Mouse (Mus musculus) hindlimb bud, embryonic 11.5 days (tissue): ENCODE data around the gene Gpn2.

ENCODE experiments used
- DNase-seq: peaks from one replicate; pipeline ENCODE4 v3.0.0-alpha.2; 2012; ENCODE audit warnings: low read depth, low spot score; ENCODE audit errors: extremely low spot score

Gpn2 gene

DNA sequence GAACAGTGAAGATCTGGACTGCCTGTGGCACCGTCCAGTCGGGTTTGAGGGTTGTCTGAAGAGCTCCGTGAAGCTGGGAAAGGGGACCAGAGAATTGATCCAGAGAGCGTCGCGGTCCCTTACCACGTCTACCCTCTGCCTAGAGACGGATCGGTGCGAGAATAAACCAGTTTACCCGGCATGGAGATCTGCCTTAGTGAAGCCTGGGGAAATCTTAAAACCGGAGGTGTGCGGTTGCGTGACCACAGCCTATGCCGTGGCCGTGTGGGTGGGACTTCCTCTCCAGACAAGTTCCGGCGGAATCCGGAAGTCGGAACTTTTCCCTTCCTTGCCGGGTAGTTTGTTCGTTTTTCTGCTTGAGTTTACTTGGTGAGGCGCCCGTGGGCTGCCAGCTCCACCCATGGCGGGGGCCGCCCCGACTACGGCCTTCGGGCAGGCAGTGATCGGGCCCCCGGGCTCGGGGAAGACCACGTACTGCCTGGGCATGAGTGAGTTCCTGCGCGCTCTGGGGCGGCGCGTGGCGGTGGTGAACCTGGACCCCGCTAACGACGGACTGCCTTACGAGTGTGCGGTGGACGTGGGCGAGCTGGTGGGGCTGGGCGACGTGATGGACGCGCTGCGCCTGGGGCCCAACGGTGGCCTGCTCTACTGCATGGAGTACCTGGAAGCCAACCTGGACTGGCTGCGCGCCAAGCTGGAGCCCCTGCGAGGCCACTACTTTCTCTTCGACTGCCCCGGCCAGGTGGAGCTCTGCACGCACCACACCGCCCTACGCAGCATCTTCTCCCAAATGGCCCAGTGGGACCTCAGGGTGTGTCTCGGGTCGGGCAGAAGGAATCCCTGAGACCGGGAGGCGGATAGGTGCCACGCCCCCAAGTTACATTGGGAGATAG lies at the start of gene Gpn2:
Gpn2 (plus strand) TSS at position 304 of the 893 bp plus-strand sequence.
- no peak for DNase-seq

DNA sequence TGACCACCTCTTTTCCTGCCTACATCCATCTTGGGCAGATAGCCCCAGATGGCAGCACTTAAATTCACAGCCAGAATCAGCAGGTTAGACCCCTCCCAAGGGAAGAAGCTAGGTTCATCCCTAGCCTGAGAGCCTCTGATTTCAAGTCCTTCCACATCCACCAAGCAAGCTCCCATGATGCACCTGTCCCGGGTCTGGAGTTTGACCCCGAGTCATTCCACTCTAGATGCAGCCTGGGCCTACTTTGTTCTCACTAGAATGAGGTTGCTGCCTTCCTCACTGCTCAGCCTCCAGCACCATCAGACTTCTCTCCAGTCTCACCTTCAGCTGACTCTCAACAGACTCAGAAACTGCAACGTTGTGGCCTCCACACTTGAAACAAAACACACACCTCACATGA lies 48.1 kb upstream of the Gpn2 start:
- no peak for DNase-seq

DNA sequence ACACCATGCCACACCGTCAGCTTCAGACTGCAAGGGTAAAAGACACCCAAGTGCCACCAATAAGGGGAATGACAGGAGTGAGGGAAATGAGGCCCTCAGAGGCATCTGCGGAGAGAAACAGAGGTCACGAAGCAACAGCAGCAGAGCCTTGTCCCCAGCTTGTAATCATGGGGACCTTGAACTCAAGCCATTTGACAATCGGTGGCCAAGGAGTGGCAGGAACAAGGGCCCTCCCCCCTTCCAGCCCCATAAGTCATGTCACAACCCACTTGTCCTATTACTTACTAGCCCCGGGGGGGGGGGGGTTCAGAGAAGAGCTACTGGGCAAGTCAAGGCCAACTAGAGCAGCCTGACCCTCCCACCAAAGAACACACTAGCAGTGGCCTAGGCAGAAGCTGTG lies 47.5 kb upstream of the Gpn2 start:
- no peak for DNase-seq

DNA sequence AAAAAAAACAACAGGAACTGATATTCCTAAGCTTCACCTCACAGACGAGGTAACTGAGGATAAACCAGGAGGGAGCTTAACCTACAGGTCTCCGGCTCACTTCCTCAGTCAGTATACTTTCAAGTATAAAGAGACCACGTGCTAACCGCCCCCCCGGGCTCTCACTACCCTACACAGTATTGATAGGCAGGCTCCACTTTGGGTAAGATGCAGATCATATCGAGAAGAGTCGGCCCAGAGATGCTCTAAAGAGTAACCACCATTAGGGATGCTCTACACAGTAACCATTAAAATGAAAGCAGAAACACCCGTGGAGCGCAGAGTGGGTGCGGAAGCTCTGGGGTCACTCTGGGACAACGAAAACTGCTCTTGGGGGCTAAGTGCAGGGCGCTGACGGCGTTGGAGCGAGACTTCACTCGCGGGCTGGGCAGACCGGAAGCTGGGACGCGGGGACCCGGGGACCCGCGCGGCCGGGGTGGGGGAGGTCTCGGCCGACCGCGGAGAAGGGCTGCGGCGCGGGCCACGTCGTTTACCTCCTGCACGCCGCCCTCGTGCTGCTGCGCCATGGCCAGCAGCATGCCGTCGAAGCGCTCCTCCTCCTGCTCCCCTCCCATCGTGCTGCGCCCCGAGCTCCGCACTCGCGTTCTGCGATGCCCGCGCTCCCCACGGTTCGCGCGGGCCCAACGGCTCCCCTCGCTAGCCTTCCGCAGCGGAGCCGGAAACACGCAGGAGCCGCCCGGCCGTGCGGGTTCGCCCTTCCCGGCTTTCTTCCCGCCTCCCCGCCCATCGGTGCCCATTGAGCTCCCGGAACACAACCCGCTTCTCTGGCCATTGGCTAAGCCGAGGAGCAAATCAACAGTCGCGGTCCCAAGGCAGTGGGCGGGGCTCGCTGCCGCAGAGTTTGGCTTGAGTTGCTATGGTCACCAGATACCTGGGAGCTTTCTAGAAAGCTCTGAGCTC lies 38.6 kb upstream of the Gpn2 start, which contains the start of gene Nudc:
Nudc (minus strand) TSS at position 725 of the 960 bp plus-strand sequence.
- peak; percentile 76 for DNase-seq

DNA sequence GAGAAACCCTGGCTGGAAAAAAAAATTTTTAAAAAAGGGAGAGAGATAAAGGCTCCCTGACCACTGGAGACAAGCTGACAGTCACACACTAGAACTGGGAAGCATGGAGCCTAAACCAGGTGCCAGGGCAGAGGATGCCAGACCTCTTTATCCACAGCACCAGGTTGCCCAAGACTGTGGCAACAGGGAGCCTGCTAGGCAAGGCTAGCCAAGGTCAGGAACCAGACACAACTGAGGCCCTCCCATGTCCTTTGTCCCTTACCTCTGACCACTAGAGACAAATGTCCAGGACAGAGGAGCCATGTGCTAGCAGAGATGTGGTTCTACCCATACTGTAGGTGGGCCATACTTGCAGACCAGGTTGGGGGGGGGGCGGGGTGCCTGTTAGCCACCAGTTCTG lies 32.1 kb upstream of the Gpn2 start:
- no peak for DNase-seq

DNA sequence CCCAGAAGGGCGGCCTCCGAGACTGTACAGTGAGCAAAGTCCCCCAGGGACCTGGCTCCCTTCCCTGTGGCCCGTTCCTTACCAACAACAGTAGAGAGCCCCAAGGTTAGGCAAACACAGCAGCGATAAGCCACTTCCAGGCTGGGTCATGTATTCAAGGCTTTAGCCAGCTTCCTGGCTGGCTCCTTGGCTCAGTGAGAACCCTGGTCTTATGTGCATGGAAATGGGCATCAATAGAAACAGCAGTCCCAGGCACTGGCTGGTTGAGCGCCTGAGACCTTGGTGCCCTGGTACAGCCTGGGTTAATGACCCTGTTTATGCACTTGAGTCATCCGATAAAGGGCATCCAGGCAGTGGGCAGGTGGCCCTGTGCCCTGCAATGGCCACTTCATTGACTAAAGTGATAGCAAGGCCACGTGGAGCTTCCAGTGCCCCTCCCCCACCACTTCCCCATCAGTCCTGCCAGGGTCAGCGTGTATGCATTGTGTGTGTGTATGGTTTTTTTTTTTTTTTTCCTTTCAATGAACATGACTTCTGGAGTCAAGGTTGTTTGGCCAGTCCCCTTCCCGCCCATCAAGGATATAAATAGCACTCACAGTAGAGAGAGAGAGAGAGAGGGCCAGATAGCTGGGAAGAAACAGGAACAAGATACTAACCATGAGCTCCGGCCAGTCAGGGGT lies 31.3 kb upstream of the Gpn2 start, which contains the start of gene Nr0b2:
Nr0b2 (plus strand) TSS at position 609 of the 680 bp plus-strand sequence.
- no peak for DNase-seq

DNA sequence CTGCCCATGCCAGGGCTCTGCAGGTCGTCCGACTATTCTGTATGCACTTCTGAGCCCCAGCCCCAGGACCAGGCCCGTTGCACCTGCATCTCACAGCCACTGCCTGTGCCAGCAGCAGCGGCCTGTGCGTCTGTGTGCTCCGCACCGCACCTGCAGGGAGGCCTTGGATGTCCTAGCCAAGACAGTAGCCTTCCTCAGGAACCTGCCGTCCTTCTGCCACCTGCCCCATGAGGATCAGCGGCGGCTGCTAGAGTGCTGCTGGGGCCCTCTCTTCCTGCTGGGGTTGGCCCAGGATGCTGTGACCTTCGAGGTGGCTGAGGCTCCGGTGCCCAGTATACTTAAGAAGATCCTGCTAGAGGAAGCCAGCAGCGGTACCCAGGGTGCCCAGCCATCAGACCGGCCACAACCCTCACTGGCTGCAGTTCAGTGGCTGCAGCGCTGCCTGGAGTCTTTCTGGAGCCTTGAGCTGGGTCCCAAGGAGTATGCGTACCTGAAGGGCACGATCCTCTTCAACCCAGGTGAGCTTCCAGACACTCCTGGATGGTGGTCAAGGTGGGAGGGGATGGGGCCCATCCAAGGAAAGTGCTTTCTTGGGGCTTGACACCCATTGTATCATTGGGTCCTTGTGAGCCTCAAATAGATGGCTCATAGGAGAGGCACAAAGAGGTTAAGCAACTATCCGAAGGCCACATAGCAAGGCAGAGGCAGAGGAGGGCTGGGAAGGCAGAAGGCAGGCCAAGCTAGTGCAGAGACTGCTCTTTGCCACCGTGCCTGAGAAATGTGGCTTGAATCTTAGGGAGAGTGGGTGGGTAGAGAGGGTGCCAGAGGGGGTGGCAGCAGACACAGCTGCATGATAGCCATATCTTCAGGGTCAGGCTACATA lies 30.5 kb upstream of the Gpn2 start:
- no peak for DNase-seq

DNA sequence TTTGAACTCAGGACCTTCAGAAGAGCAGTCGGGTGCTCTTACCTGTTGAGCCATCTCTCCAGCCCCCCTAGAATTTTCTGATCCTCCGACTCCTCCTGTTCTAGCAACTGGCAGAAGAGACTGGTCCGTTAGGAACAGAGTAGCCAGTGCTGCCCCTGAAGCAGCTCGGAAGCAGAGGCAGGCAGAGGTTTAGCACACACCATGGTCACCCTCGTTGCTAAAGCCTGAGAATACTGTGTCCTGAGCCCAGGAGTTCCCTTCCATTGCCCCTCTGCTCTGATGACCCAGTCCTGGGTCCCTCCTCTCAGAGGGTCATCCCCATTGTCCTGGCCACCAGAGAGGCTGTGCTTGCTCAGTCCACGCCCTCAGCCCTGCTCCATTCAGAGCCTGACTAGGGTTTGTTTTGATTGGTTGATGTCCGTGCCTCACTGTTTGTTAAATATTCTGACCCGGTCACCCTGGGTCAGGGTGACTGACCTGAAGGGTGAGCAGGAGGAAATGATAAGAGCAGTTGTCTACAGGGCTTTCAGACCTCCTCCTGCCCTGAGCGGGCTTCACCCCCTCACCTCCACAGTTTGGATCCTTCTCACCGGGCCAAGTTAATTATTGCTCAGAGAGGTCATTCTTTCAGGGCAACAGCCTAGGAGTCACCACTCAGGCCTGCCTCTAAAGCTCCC lies 27.0 kb upstream of the Gpn2 start:
- no peak for DNase-seq

DNA sequence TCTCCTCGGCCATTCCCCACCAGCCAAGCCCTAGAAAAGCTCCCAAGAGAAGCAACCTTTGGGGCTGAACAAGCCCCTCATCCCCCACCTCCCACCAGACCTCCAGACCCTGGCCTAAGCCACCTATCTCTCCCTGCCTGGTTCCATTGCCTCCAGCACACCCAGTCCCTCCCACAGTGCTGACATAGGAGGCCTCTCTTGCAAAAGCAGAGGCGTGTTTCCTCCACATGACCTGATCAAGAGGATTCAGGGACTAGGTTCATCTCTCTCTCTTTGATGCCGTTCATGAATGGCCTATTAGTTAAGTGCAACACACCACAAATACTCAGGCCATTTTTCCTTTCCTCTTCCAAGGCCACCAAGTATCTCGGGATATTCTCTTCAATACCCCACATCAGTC lies 24.3 kb upstream of the Gpn2 start:
- no peak for DNase-seq

DNA sequence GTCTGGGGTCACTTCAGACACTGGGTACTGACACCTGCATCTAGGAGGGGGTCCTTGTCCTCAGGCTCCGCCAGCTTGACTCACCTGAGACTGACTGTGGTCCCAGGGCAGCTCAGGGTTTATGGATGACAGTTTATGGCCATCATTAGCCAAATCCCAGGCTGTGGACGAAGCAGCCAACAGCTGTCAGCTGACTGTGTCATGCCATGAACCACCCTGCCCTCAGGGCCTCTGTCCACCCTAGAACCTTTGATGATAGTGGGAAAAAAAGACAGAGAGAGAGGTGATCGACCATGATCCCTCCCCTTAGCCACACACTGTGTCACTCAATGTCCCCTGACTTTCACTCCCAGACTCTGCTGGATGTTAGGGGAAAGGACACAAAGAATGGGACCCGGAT lies 22.5 kb upstream of the Gpn2 start:
- DNase-seq = no peak

DNA sequence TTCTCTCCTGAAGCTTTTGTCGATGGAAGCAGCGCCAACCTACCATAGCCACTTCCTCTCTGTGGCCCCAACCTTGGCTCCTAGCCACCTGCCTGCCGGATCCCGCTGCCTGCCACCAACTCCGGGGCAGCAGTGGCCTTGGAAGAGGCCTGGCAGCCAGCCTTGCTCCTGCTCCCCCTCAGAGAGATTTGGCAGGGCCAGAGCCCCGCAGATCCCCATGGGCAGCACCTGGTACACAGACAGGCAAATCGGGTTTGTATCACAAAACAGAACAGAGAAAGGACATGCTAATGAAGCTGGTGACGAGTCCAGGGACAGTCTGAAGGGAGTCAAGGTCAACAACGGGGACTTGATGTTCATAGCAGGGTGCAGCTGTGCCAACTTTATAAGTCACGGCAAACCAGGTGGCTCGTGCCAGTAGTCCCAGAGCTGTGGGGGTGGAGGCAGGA lies 21.0 kb upstream of the Gpn2 start:
- no peak for DNase-seq

DNA sequence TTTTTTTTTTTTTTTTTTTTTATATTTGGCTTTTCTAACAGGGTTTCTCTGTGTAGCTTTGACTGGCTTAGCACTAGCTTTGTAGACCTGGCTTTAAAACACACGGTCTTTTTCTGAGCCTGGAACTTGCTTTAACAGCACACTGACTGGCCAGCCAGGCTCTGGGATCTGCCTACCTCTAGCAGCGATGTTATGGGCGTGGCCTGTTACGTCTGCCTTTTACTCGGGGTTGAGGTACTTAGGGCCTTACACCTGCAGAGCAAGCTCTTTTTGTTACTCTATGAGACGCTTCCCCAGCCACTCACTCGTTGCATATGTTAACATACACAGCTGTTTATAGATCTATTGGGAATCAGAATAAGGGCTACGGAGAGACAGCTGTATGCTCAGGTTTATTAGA lies 16.9 kb upstream of the Gpn2 start:
- no peak for DNase-seq

DNA sequence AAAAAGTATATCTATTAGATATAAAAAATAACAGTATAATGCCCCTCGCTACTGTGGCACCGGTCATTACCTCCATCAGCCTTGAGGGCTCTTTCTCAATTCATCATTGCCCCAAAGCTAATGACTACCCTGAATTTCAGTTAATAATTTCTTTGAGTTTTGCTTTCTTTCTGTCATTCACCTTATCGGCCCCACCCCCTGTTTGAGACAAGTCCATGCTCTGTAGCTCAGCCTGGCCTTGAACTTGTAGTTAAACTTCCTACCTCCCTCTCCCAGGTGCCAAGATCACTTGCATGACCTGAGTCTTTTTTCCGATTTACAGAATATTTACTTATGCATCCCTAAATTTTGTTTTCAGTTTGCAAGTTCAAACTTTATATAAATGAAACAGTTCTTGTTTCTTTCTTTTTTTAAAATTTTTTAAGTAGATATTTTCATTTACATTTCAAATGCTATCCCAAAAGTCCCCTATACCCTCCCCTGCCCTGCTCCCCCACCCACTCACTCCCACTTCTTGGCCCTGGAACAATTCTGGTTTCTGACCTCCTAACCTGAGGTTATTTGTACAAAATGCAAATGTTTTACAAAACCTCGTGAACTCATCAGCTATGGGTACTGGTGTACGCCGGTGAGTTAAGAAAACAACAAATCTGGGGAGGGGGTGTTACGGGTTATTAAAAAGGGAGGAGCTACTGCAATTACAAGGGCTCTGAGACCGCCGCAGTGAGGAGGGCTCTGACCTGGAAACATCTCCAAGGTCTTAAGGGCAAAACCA lies 14.7 kb upstream of the Gpn2 start:
- no peak for DNase-seq

DNA sequence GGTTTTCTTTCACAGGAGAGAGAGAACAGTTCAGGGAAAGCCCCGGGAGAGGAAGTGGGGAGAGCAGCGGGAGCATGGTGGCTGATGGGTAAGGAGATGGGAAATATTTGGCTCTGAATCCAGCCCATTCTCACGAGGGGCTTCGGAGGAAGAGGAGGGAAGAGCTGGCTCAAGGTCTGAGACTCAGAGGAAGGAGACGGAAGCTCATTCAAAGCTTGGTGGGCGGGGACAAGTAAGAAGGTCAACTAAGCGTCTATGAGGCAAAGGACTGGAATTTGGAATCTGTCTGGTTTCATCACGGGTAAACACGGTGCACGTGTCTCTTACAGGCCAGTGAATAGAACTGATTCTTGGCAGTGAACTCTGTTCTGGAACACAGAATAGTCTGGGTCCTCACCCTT lies 14.1 kb upstream of the Gpn2 start:
- DNase-seq = no peak

DNA sequence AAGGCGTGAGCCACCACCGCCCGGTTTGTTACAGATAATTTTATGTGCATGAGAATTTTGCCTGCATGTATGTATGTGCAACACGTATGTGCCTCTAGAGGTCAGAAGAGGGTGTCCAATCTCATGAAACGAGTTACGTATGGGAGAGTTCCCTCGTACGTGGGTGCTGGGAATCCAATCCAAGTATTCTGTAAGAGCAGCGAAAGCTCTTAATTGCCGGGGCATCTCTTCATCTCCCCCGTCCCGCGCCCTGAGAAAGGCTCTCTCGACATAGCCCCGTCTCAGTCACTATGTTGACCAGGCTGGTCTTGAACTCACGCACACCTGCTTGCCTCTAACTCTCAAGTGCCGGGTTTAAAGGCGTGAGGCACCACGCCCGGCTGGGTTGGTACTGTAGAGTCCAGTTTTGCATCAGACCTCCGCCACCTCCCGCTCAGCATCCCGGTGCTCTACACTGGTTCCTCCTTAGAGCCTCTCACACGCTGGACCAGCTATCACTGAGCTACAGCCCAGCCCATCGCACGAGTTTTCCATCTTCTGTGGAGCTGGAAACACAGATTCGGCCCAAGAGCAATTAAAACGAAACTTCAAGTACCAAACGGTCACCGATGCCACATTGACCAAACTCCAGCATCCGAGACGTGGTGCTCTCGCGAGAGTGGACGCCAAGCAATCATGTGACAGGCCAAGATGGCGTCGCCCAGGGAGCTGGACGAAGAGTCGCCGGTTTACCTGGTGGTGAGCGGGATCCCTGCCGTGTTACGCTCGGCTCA lies 9.9 kb upstream of the Gpn2 start, which contains the start of gene Gpatch3:
Gpatch3 (plus strand) TSS at position 676 of the 773 bp plus-strand sequence.
- DNase-seq = peak; percentile 85

DNA sequence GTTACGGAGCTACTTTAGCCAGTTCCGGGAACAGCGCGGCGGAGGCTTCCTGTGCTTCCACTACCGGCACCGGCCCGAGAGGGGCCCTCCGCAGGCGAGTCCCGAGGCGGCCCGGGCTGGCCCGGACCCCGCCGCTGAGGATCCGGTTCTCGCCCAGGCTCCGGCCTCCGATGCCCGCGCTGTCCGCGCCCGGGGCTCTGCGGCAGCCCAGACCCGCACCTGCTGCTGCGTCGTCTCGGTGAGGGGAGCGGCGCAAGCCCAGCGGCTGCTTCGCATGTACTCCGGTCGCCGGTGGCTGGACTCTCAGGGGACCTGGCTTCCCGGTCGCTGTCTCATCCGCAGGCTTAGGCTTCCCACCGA lies 9.3 kb upstream of the Gpn2 start:
- DNase-seq = no peak

DNA sequence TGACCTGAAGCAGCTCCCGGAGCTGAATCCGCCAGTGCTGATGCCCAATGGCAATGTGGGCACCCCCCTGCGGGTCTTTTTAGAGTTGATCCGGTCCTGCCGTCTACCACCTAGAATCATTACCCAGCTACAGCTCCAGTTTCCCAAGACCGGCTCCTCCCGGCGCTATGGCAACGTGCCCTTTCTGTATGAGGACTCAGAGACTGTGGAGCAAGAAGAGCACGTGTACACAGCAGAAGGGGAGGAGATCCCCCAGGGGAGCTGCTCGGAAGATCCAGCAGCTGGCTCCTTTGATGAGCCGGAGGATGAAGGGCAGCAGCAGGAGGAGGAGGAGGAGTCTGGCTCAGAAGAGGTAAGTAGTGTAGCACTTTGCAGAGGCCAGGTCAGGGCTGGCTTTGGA lies 6.2 kb upstream of the Gpn2 start:
- DNase-seq = no peak

DNA sequence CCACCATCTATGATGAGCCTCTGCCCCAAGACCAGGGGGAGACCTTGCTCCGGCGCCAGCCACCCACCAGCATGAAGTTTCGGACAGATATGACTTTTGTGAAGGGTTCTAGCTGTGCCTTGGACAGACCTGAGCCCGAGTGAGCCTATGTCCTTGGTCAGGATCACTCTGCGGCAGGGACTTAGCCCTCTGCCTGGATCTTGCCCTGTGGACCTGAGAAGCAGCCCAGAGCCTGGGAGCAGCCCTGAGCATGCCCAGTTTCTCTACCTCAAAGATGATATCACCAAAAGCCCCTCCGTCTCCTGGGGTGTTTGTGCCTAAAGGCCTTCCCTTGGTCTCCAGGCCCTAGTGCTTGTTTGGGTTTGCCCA lies 488 bp upstream of the Gpn2 start:
- no peak for DNase-seq
